Comparison of ENCODE assay signal across 38 mouse cellular contexts in genomic region chr4:105838335-105838734, GRCm38 (mm10). TPM values are rescaled to one million over a fixed set of nuclear protein-coding genes. Genes with fewer than 3 reads are reported as not detected.
"Had no signal": no experiment of that assay in that cellular context is flagged by ENCODE, and none has a peak within 500 bp of the region (broad histone marks: within the 10 kb centered on the region; RNA-seq: fewer than 3 reads in every experiment).

No protein-coding gene starts in this region.

- H3K9ac ChIP-seq: heart, embryonic 12.5 days; hindbrain, embryonic 12.5 days; hindbrain, embryonic 14.5 days; intestine, embryonic 15.5 days; limb, embryonic 12.5 days; liver, embryonic 13.5 days; liver, embryonic 15.5 days had no signal

- H3K36me3 ChIP-seq: heart, embryonic 10.5 days; heart, embryonic 12.5 days; hindbrain, embryonic 10.5 days; hindbrain, embryonic 12.5 days; intestine, embryonic 15.5 days; limb, embryonic 10.5 days; limb, embryonic 12.5 days; liver, embryonic 13.5 days; liver, embryonic 15.5 days had no signal

- H3K27ac ChIP-seq: gastrocnemius, adult 2 months; heart, embryonic 10.5 days; hindbrain, embryonic 10.5 days; hindbrain, embryonic 12.5 days; hindbrain, embryonic 14.5 days; intestine, embryonic 15.5 days; kidney, postnatal 0 days; layer of hippocampus, adult 2 months; left cerebral cortex, adult 2 months; limb, embryonic 10.5 days; limb, embryonic 12.5 days; liver, embryonic 13.5 days; liver, embryonic 15.5 days had no signal

- H3K4me2 ChIP-seq: heart, embryonic 12.5 days; hindbrain, embryonic 12.5 days; hindbrain, embryonic 14.5 days; intestine, embryonic 15.5 days; limb, embryonic 12.5 days; liver, embryonic 11.5 days; liver, embryonic 13.5 days; liver, embryonic 15.5 days had no signal

- H3K4me1 ChIP-seq: hindbrain, embryonic 10.5 days; hindbrain, embryonic 12.5 days; intestine, embryonic 15.5 days; liver, embryonic 13.5 days; liver, embryonic 15.5 days had no signal

- H3K4me3 ChIP-seq: gastrocnemius, adult 2 months; heart, embryonic 10.5 days; heart, embryonic 12.5 days; hindbrain, embryonic 10.5 days; hindbrain, embryonic 12.5 days; intestine, embryonic 15.5 days; layer of hippocampus, adult 2 months; left cerebral cortex, adult 2 months; limb, embryonic 10.5 days; limb, embryonic 12.5 days; liver, embryonic 13.5 days; liver, embryonic 15.5 days had no signal

- DNase-seq: gastrocnemius, adult 2 months; gastrocnemius, postnatal 10 days; gastrocnemius, postnatal 25 days; heart, postnatal 10 days; heart, postnatal 4 days; kidney, postnatal 14 days; kidney, postnatal 4 days; liver; liver, embryonic 13.5 days had no signal

- H3K9me3 ChIP-seq: heart, embryonic 10.5 days; heart, embryonic 12.5 days; hindbrain, embryonic 10.5 days; hindbrain, embryonic 12.5 days; intestine, embryonic 15.5 days; limb, embryonic 10.5 days; limb, embryonic 12.5 days; liver, embryonic 13.5 days; liver, embryonic 15.5 days had no signal

- ATAC-seq: forebrain, embryonic 16.5 days; hindbrain, embryonic 16.5 days; inflammation-experienced regulatory T-cells, adult 6 months; intestine, embryonic 15.5 days; intestine, postnatal 0 days had no signal

- H3K27me3 ChIP-seq: heart, embryonic 12.5 days; hindbrain, embryonic 12.5 days; intestine, embryonic 15.5 days; limb, embryonic 12.5 days; liver, embryonic 13.5 days; liver, embryonic 15.5 days had no signal

RNA-seq across cellular contexts. Expression of gene Gm12728, which starts 48.7 kb away (rescaled TPM):
- total RNA-seq: gastrocnemius, adult 2 months; gastrocnemius, postnatal 10 days; gastrocnemius, postnatal 25 days; gastrocnemius, postnatal 4 days; granulocyte monocyte progenitor cell, adult 5-6 weeks; heart, adult 8-10 months; heart, postnatal 10 days; heart, postnatal 25 days; heart, postnatal 4 days; layer of hippocampus, adult 2 months; layer of hippocampus, postnatal 10 days; layer of hippocampus, postnatal 25 days; left cerebral cortex, adult 2 months; left cerebral cortex, postnatal 14 days; left cerebral cortex, postnatal 36 days had no signal
- polyA plus RNA-seq: forebrain, embryonic 16.5 days; frontal cortex, adult 2 months; heart, embryonic 10.5 days; heart, embryonic 14.5 days; heart, embryonic 16.5 days; hindbrain, embryonic 12.5 days; hindbrain, embryonic 14.5 days; hindbrain, embryonic 16.5 days; intestine, embryonic 15.5 days; intestine, postnatal 0 days; kidney, postnatal 0 days; limb, embryonic 10.5 days; limb, embryonic 12.5 days; limb, embryonic 14.5 days; liver, embryonic 11.5 days; liver, embryonic 13.5 days; liver, embryonic 15.5 days had no signal
